Mouse (Mus musculus) CH12.LX (cell line): ENCODE measurements around the gene Prim2. TPM values are rescaled to one million over a fixed set of nuclear protein-coding genes. Genes with fewer than 3 reads are reported as not detected.
A peak's percentile ranks its signal among the peaks of the same experiment; 100 is the strongest.

Source experiments
- DNase-seq: peaks from one replicate; pipeline ENCODE4 v3.0.0-alpha.2; 2013; ENCODE audit errors: extremely low read depth
- H3K27ac ChIP-seq: 2 replicates; pipeline ENCODE4 v1.5.1; 2012; ENCODE audit warnings: low read depth, mild to moderate bottlenecking, control low read depth, moderate library complexity; ENCODE audit not compliant: insufficient read depth
- H3K27me3 ChIP-seq: replicated peaks from 2 replicates; pipeline ENCODE3; 2012; ENCODE audit warnings: inconsistent platforms
- H3K36me3 ChIP-seq, 2 experiments: replicated peaks in 1 of 2; 2 replicates each; pipeline versions ENCODE3 to v1.6.1; 2012; ENCODE audit warnings: inconsistent platforms in 1 of 2, low read length in 1 of 2, mild to moderate bottlenecking in 1 of 2, mixed read lengths in 1 of 2, moderate library complexity in 1 of 2; ENCODE audit not compliant: control insufficient read depth in 1 of 2, insufficient read depth in 1 of 2
- H3K4me1 ChIP-seq, 2 experiments: 2 replicates each; pipeline ENCODE4 v1.6.1; 2012; ENCODE audit warnings: inconsistent platforms in 1 of 2, moderate library complexity in 1 of 2; ENCODE audit not compliant: insufficient read depth in 2 of 2, control insufficient read depth in 1 of 2
- H3K4me2 ChIP-seq: 2 replicates; pipeline ENCODE4 v1.6.1; 2012; ENCODE audit warnings: low read depth, mild to moderate bottlenecking, control low read depth; ENCODE audit not compliant: poor library complexity, insufficient read depth, severe bottlenecking
- H3K4me3 ChIP-seq, 3 experiments: fragments of 150-350 bp in 1 of 3; sonication (generic) in 1 of 3; replicated peaks in 1 of 3; 2 replicates each; pipeline versions ENCODE3 to v1.5.1; 2011 to 2012; ENCODE audit warnings: low read depth in 2 of 3, low read length in 2 of 3, mild to moderate bottlenecking in 2 of 3, moderate library complexity in 2 of 3, control low read depth in 1 of 3, improper control_type of control experiment in 1 of 3, inconsistent platforms in 1 of 3, mixed read lengths in 1 of 3; ENCODE audit not compliant: poor library complexity in 1 of 3
- H3K79me2 ChIP-seq: replicated peaks from 2 replicates; pipeline ENCODE4 v1.6.1; 2012; ENCODE audit warnings: mild to moderate bottlenecking, moderate library complexity; ENCODE audit not compliant: control insufficient read depth, poor library complexity, insufficient read depth, severe bottlenecking; ENCODE audit errors: extremely low read depth
- H3K9ac ChIP-seq: 2 replicates; pipeline ENCODE4 v1.6.1; 2012; ENCODE audit warnings: low read depth, mild to moderate bottlenecking, control low read depth, moderate library complexity; ENCODE audit not compliant: insufficient read depth
- H3K9me3 ChIP-seq: replicated peaks from 2 replicates; pipeline ENCODE3; 2012; ENCODE audit warnings: low read length, inconsistent platforms, mixed read lengths
- BHLHE40 ChIP-seq: IDR thresholded peaks from 2 replicates; pipeline ENCODE4 v1.6.1; 2011; ENCODE audit warnings: mild to moderate bottlenecking, low read depth, low read length, improper control_type of control experiment
- E2F4 ChIP-seq: IDR thresholded peaks from 2 replicates; pipeline ENCODE4 v1.6.1; 2011; ENCODE audit warnings: low read depth, low read length, improper control_type of control experiment; ENCODE audit not compliant: insufficient replicate concordance
- GABPA ChIP-seq: IDR thresholded peaks from 2 replicates; pipeline ENCODE4 v1.6.1; 2012; ENCODE audit warnings: low read depth, low read length, improper control_type of control experiment, inconsistent platforms; ENCODE audit not compliant: insufficient replicate concordance
- KAT2A ChIP-seq: IDR thresholded peaks from 2 replicates; pipeline ENCODE4 v1.6.1; 2012; ENCODE audit warnings: low read length, improper control_type of control experiment, inconsistent platforms; ENCODE audit not compliant: insufficient replicate concordance
- MAFK ChIP-seq: IDR thresholded peaks from 2 replicates; pipeline ENCODE4 v1.6.1; 2011; ENCODE audit warnings: low read length, improper control_type of control experiment; ENCODE audit not compliant: insufficient replicate concordance
- MAZ ChIP-seq: IDR thresholded peaks from 2 replicates; pipeline ENCODE4 v1.6.1; 2012; ENCODE audit warnings: low read depth, mild to moderate bottlenecking, inconsistent platforms, low read length, improper control_type of control experiment, moderate library complexity
- MEF2A ChIP-seq: IDR thresholded peaks from 2 replicates; pipeline ENCODE4 v1.6.1; 2014; ENCODE audit warnings: low read depth, mild to moderate bottlenecking, inconsistent platforms, low read length, improper control_type of control experiment, borderline replicate concordance
- MXI1 ChIP-seq: IDR thresholded peaks from 2 replicates; pipeline ENCODE4 v1.6.1; 2011; ENCODE audit warnings: mild to moderate bottlenecking, low read depth, low read length, improper control_type of control experiment
- PAX5 ChIP-seq: IDR thresholded peaks from 2 replicates; pipeline ENCODE4 v1.6.1; 2012; ENCODE audit warnings: low read length, inconsistent platforms, mixed read lengths
- RAD21 ChIP-seq: IDR thresholded peaks from 2 replicates; pipeline ENCODE4 v1.6.1; 2011; ENCODE audit warnings: low read depth, mild to moderate bottlenecking, low read length, improper control_type of control experiment, moderate library complexity
- RCOR1 ChIP-seq: conservative IDR thresholded peaks from 2 replicates; pipeline ENCODE4 v1.6.1; 2012; ENCODE audit warnings: low read depth, mild to moderate bottlenecking, inconsistent platforms, low read length, improper control_type of control experiment
- SIN3A ChIP-seq: IDR thresholded peaks from 2 replicates; pipeline ENCODE4 v1.6.1; 2012; ENCODE audit warnings: low read length, improper control_type of control experiment, inconsistent platforms
- SMC3 ChIP-seq: IDR thresholded peaks from 2 replicates; pipeline ENCODE4 v1.6.1; 2011; ENCODE audit warnings: low read depth, low read length, improper control_type of control experiment
- TCF12 ChIP-seq: IDR thresholded peaks from 2 replicates; pipeline ENCODE4 v1.6.1; 2014; ENCODE audit warnings: low read depth, mild to moderate bottlenecking, inconsistent platforms, low read length, improper control_type of control experiment
- ZKSCAN1 ChIP-seq: IDR thresholded peaks from 2 replicates; pipeline ENCODE4 v1.6.1; 2012; ENCODE audit warnings: low read depth, inconsistent platforms, low read length, improper control_type of control experiment, borderline replicate concordance
- ZMIZ1 ChIP-seq: IDR thresholded peaks from 2 replicates; pipeline ENCODE4 v1.6.1; 2012; ENCODE audit warnings: low read depth, mild to moderate bottlenecking, inconsistent platforms, low read length, improper control_type of control experiment
- ZNF384 ChIP-seq: IDR thresholded peaks from 2 replicates; pipeline ENCODE4 v1.6.1; 2012; ENCODE audit warnings: low read depth, low read length, improper control_type of control experiment, inconsistent platforms
- dilution Hi-C: fragments of 300-500 bp; cut with MboI; formaldehyde crosslinking; loops from 2 replicates; pipeline ENCODE4 v1.14.3; 2020; ENCODE audit warnings: low sequenced_read_pairs; ENCODE audit not compliant: extremely low pct_unique_long_range_greater_than_20kb, extremely low pct_ligation_motif_present
- in situ Hi-C: fragments of 300-500 bp; cut with MboI; formaldehyde crosslinking; loops from 3 replicates; pipeline ENCODE4 v1.14.3; 2019; ENCODE audit warnings: low sequenced_read_pairs, low pct_ligation_motif_present, low pct_unique_long_range_greater_than_20kb, mixed read lengths
- polyA plus RNA-seq: library from polyadenylated mRNA; unstranded; fragments of >175 nt; gene quantifications from 2 replicates; pipeline ENCODE4 v1.2.1, GENCODE M21; 2012; ENCODE audit warnings: low read depth; ENCODE audit not compliant: insufficient read length
- total RNA-seq, 2 experiments: library from RNA; depleted of rRNA; stranded (reverse); fragments of 300-350 nt in 1 of 2; fragments of >200 nt in 1 of 2; gene quantifications; 2 replicates each; pipeline ENCODE4 v1.2.3; 2012 to 2014

Gene Prim2
- total and polyA plus RNA-seq, 3 experiments, result 41.3 to 72.6 (median 51.7) TPM

DNA sequence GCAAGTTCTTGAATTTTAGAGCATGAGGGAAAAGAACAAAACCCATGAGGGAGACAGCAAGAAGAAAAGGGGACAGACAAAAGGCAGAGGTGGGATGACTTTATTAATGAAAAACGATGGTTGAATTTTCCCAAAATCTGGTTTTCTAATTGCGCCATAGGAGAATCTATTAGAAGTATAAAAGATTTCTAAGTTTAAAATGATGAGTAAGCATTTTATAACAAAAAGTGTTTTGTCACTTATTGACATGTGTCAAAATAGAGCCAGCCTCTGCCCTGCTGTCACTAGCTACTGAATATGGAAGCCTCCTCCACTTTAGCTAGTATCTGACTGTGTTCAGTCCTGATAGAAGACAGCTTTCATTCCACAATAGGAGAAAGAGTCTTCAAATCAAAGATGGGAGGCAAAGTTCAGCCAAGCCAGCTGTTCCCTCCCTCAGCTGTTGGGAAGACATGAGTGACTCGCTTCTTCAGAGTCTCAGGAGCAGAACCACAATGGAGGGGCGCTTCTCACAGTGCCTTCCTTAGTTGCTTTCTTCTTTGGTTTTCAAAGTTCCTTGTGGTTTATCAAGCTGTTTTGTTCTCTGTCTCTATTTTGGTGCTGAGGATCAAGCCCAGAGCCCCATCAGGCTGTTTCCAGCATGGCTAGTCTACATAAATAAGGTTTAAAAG is 75.7 kb downstream of the Prim2 start:
- H3K27me3 ChIP-seq, result no peaks in the 10 kb centered on the region
- in situ Hi-C loops, result no loop called here
- TF ChIP-seq MAFK (peak; percentile 96), MXI1 (no peak)
- peaks cover 24 to 69% of the 10 kb centered on the region in 2 experiments for H3K4me1 ChIP-seq
- peaks cover 3 to 25% of the 10 kb centered on the region in 2 experiments for H3K36me3 ChIP-seq
- no peak overlapping the region for H3K27ac ChIP-seq
- H3K9me3 ChIP-seq, result peaks cover 10% of the 10 kb centered on the region
- H3K9ac ChIP-seq, result no peak overlapping the region
- no peak overlapping the region for H3K4me3 ChIP-seq
- peaks cover 9% of the 10 kb centered on the region for H3K79me2 ChIP-seq
- dilution Hi-C loops, result no loop called here
- no peak for DNase-seq
- H3K4me2 ChIP-seq, result no peak overlapping the region

DNA sequence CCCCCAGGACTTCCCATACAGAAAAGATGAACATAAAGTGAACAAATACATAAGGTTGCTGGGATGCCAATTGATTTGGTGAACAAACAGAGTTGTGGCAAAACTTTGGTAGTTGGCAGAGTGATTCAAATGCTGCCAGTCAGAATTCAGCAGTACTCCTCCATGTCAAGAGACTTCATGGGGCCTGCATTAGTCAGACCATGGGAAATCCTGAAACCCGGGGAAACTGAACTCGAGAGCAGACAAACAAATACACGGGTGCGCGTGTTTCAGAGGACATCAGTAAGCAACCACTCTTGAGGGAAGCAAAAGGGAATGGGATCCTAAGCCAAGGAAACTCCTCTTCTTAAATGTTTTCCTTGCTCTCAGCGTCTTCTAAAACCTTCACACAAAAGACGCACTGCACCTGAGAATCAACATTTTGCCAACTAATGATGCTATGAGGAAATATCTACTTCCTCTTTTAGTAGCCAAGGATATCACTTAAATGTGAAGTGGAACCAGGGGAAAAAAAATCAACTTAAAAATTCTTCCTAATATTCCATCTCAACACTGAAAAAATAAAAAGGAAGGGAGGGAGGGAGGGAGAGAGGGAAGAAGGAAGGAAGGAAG is 77.5 kb downstream of the Prim2 start:
- H3K4me1 ChIP-seq, result peaks cover 24 to 69% of the 10 kb centered on the region in 2 experiments
- H3K27ac ChIP-seq, result no peak overlapping the region
- dilution Hi-C loops, result no loop called here
- H3K9me3 ChIP-seq, result no peaks in the 10 kb centered on the region
- peak; percentile 28 for DNase-seq
- H3K36me3 ChIP-seq, result peaks cover 0 to 14% of the 10 kb centered on the region in 2 experiments
- H3K4me2 ChIP-seq, result no peak overlapping the region
- TF ChIP-seq PAX5 (no peak), KAT2A (no peak), TCF12 (no peak), GABPA (no peak), SIN3A (no peak), E2F4 (no peak), ZNF384 (no peak)
- H3K79me2 ChIP-seq, result peaks cover 7% of the 10 kb centered on the region
- H3K9ac ChIP-seq, result no peak overlapping the region
- no peak overlapping the region for H3K4me3 ChIP-seq
- H3K27me3 ChIP-seq, result no peaks in the 10 kb centered on the region
- in situ Hi-C loops, result no loop called here

DNA sequence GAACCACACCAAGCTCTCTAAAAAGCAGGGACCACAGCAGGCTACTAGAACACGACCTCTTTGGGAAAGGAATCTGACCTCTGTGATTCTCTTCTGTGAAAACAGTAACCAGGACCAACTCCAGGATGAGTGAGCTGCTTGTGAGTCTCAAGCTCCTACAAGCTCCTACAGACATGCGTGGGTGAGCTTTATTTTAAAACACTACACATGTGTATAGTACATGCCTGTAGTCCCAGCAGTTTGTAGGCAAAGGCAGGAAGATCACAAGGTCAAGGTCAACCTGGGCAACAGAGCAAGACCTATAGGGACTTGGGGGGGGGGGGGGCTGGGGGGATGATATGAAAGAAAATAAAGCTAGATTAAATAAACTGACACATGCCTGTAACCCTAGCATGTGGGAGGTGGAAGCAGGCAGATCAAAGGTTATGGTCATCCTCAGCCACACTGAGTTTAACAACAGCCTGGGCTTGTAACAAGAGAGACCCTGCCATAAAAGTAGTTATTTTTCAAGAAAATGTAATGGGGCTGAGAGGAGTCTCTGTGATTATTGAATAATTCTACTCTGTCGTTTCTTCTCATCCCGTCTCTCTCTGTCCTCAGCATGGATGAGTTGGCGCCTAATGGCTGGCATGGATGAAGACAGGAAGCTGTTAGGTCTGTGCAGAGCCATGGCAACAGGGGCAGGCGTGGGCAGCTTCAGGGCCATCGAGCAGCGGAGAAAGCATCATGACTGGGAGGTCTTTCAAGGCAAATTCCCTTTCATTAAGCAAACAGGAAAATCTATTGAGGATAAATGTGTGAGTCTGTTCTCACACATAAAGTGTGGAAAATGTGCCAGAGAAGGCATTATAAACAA is 78.8 kb downstream of the Prim2 start:
- Histone ChIP-seq H3K9ac (no peak overlapping the region), H3K27me3 (no peaks in the 10 kb centered on the region), H3K27ac (no peak overlapping the region), H3K9me3 (no peaks in the 10 kb centered on the region), H3K4me3 (no peak overlapping the region), H3K79me2 (peaks cover 5% of the 10 kb centered on the region; the same call in 1 of the 2 replicates), H3K36me3 (peaks cover 0 to 18% of the 10 kb centered on the region in 2 experiments), H3K4me1 (peaks cover 19 to 59% of the 10 kb centered on the region in 2 experiments), H3K4me2 (no peak overlapping the region)
- DNase-seq, result no peak
- dilution Hi-C loops (no loop called here), in situ Hi-C loops (no loop called here)
- TF ChIP-seq ZMIZ1 (no peak), RCOR1 (no peak), MXI1 (no peak), ZKSCAN1 (no peak), MAZ (no peak), E2F4 (no peak), BHLHE40 (no peak), RAD21 (no peak), MEF2A (no peak), ZNF384 (no peak), SMC3 (no peak), KAT2A (no peak)
- TF ChIP-seq, all 38 proteins: peak for 0
